Mouse (Mus musculus) telencephalon, adult 2 months (tissue): ENCODE measurements around the gene Emcn.

Experiments
- DNase-seq: peaks from one replicate; pipeline ENCODE4 v3.0.0-alpha.2; 2011; ENCODE audit warnings: low read depth, low spot score

The Emcn gene

GRCm38 (mm10) chr3:137395588-137395987 lies 54.7 kb downstream of the Emcn start:
- no peak for DNase-seq

GRCm38 (mm10) chr3:137415451-137416086 lies 74.7 kb downstream of the Emcn start:
- peak; percentile 88 for DNase-seq

- DNase-seq, result peak; percentile 55
These were observed 77.8 kb downstream of the Emcn start for GRCm38 (mm10) chr3:137418636-137419035.

GRCm38 (mm10) chr3:137429516-137429915 lies 88.6 kb downstream of the Emcn start:
- no peak for DNase-seq

DNA sequence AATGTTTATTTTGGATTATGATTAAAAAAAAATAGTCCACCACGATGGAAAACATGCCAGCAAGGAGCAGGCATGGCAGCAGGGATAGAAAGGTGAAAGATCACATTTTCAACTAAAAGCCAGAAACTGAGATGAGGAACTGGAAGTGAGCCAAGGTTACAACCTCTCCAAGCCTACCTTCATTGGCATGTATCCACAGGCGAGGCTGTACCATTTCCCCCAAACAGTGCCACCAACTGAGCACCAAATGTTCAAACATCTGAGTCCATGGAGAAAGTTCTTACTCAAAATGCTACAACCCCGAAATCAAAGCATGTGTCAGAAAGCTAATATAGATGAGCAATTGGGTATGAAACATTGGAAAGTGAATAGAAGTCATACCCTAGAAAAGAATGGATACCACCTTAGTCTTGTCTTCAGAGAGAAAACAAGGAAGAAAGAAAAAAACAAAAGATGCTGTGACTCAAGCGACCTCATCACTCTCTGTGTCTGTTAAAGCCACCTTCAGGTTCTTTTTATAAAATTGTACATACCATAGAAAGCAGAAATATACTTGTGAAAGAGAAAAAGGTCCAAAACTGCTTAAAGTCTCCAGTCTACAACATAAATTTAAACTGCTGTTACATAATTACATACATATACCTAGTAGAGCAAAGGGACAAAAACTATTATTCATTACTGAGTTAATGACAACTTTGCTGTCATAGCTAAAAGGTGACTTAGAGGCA lies 124.2 kb downstream of the Emcn start:
- DNase-seq, result no peak

DNA sequence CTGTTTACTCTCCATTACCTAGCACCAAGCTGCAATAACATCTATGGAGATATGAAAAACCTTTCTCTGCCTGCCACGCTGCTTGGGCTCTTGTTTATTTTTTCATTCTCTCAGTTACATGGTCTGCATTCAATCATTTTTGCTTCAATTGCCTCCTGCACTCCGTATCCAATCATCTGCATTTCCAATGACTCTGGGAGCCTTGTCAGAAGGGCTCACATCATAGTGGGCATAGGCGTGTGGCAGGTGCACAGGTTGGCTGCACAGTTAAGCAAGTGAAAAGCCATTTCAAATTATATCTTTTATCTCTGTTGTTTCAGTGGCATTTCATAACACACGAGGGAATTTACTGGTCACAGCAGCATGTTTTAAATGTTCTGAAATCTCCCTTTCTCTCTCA lies 125.1 kb downstream of the Emcn start:
- DNase-seq, result no peak

- no peak for DNase-seq
These were observed 125.9 kb downstream of the Emcn start for GRCm38 (mm10) chr3:137466766-137467165.

DNA sequence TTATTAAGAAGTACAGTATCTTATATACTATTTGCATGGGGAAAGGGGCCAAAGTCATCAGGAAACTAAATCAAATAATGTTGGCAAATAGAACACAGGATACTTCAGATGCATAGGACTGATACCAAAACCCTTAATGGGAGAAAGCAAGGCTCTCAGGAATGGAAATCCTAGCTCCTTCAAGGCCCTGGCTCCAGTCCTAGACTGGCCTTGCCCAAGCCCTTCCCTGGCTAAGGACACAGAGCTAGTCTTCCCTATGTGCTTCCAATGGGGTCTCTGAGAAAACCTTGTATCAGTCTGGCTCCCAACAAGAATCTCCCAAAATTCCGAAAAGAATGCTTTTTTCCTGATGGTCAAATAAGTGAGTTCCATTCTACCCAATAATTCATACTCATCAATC lies 126.5 kb downstream of the Emcn start:
- DNase-seq, result no peak

DNA sequence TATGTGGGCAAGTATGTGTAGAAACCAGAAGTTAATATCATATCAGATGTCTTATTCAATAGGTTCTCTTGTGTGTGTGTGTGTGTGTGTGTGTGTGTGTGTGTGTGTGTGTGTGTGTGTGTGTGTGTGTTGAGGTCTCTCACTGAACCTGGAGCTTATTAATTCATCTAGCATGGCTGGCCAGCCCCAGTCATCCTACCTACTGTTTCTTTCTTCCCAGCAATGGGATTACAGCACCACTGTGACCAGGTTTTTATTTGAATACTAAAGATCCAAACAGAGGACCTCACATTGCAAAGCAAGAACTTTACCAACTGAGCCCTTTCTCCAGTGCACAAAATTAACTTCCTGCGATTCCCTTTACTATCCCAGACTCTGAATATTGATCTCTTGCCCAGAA lies 131.3 kb downstream of the Emcn start:
- no peak for DNase-seq

- no peak for DNase-seq
These were observed 139.0 kb downstream of the Emcn start for GRCm38 (mm10) chr3:137479761-137480339.

- DNase-seq, result peak; percentile 73
These were observed 140.3 kb downstream of the Emcn start for GRCm38 (mm10) chr3:137481157-137481556.
